Mouse (Mus musculus) intestine, postnatal 0 days (tissue): ENCODE measurements around the gene Slc20a1. TPM values are rescaled to one million over a fixed set of nuclear protein-coding genes. Genes with fewer than 3 reads are reported as not detected.

Source experiments
- ATAC-seq: fragments of 200-750 bp; cut with Nextera tagmentation; 2 replicates; pipeline ENCODE4 v1.8.0; 2017; ENCODE audit warnings: mild to moderate bottlenecking, moderate TSS enrichment, moderate library complexity
- H3K27ac ChIP-seq: fragments of 300-500 bp; sonication (generic); 2 replicates; pipeline ENCODE4 v1.5.1; 2014; ENCODE audit warnings: mild to moderate bottlenecking, low read depth, low read length, moderate library complexity
- H3K27me3 ChIP-seq: fragments of 300-500 bp; sonication (generic); replicated peaks from 2 replicates; pipeline ENCODE4 v1.6.1; 2014; ENCODE audit warnings: low read length, mixed read lengths; ENCODE audit not compliant: control insufficient read depth, insufficient read depth
- H3K36me3 ChIP-seq: fragments of 300-500 bp; sonication (generic); 2 replicates; pipeline ENCODE4 v1.6.1; 2014; ENCODE audit warnings: mild to moderate bottlenecking, moderate library complexity; ENCODE audit not compliant: control insufficient read depth, insufficient read depth
- H3K4me1 ChIP-seq: fragments of 300-500 bp; sonication (generic); replicated peaks from 2 replicates; pipeline ENCODE4 v1.6.1; 2014; ENCODE audit warnings: antibody characterized with exemption, low read length, mixed read lengths; ENCODE audit not compliant: control insufficient read depth, insufficient read depth
- H3K4me2 ChIP-seq: fragments of 300-500 bp; sonication (generic); replicated peaks from 2 replicates; pipeline ENCODE4 v1.6.1; 2014; ENCODE audit warnings: low read depth, mild to moderate bottlenecking, moderate library complexity
- H3K4me3 ChIP-seq: fragments of 300-500 bp; sonication (generic); 2 replicates; pipeline ENCODE4 v1.5.1; 2014; ENCODE audit warnings: low read depth, low read length
- H3K9ac ChIP-seq: fragments of 300-500 bp; sonication (generic); 2 replicates; pipeline ENCODE4 v1.6.1; 2014; ENCODE audit warnings: mild to moderate bottlenecking, low read depth, low read length
- H3K9me3 ChIP-seq: fragments of 300-500 bp; sonication (generic); 2 replicates; pipeline ENCODE4 v1.6.1; 2016; ENCODE audit warnings: mixed run types; ENCODE audit not compliant: control insufficient read depth
- CTCF ChIP-seq: sonication (generic); IDR thresholded peaks from 2 replicates; pipeline ENCODE4 v1.5.1; 2016; ENCODE audit warnings: low read depth, mild to moderate bottlenecking, control low read depth, antibody characterized with exemption, moderate library complexity
- WGBS: fragments of 180-500 bp; shearing (Covaris S2); extraction: QIAGEN DNeasy Blood & Tissue Kit; methylation state at CpG from one replicate; pipeline ENCODE4 v1.1.7; 2014; 5-methylcytosine and 5-hydroxymethylcytosine counted together
- polyA plus RNA-seq: library from polyadenylated mRNA; unstranded; fragments of >200 nt; fragmentation: Nextera tagmentation; extraction: Ambion mirVana; gene quantifications from 2 replicates; pipeline ENCODE4 v1.2.1, GENCODE M21; 2015

Gene Slc20a1
- polyA plus RNA-seq, 1 experiment from 2014 or later: 14.4 TPM

DNA sequence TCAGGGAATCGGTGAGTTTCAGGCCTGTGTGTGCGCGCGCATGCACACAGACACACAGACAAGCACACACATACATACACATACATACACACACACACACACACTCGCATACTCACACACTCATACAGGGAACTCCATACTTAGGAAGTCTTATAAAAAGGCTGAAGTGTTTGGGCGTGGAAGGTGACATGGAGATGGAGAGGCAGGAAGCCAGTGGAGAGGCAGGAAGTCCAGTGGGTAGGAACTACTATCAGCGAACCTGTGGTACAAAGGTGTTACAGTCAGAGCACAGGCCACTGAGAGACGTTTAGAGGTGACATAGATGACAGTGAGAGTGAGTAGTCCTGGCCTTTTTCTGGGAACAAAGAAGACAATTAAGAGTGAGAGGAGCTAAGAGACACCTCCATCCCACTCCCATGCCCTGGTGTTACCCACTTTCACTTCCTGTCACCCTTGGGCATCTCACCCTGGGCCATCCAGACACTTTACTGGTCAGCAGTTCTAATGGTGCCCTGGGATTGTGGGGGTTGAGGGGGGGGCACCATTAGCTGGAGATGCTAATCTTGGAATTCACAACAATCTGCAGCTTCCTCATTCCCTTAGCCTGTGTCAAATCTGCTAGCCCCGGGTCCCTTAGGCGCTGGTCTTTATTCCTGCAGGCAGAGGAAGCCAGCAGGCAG lies 12.8 kb upstream of the Slc20a1 start:
- Histone ChIP-seq H3K9ac (no peak overlapping the region), H3K36me3 (no peaks in the 10 kb centered on the region), H3K4me3 (no peak overlapping the region), H3K9me3 (peaks cover 4% of the 10 kb centered on the region), H3K4me2 (no peak overlapping the region), H3K27ac (no peak overlapping the region), H3K4me1 (no peaks in the 10 kb centered on the region), H3K27me3 (no peaks in the 10 kb centered on the region)
- 74% methylated on average over 10 of the region's 10 CpGs for WGBS
- no peak for TF ChIP-seq CTCF
- ATAC-seq: no peak

DNA sequence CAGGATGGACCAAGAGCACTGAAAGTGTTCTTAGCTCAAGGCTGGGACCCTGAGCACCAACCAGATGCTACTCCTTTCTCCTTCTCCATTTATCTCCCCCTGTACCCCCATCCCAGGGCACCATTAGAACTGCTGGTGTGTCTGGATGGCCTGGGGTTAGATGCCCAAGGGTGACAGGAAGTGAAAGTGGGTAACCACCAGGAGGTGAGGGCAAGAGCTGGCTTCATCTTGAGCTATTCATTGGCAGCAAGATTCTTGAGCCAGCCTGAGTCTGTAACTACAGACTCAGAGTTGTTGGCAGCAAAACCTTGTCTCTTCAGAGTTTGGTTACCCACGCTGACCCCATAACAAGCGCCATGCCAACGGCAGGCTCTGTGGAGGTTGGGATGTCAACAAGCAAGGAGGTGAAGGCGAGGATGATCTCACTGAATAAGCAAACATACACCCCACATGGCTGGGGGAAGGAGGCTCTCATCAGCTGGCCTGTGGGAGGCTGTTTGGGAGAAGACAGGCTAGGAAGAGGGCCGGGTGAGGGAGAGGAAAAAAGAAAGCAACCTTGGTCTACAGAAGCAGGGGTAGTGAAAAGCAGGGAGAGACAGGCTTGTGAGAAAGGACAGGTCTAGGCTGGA lies 12.2 kb upstream of the Slc20a1 start:
- Histone ChIP-seq H3K9me3 (peaks cover 4% of the 10 kb centered on the region), H3K4me3 (no peak overlapping the region), H3K4me1 (no peaks in the 10 kb centered on the region), H3K27me3 (no peaks in the 10 kb centered on the region), H3K27ac (no peak overlapping the region), H3K4me2 (no peak overlapping the region), H3K36me3 (no peaks in the 10 kb centered on the region), H3K9ac (no peak overlapping the region)
- no peak for TF ChIP-seq CTCF
- 60% methylated on average over 5 of the region's 5 CpGs for WGBS
- ATAC-seq: no peak

DNA sequence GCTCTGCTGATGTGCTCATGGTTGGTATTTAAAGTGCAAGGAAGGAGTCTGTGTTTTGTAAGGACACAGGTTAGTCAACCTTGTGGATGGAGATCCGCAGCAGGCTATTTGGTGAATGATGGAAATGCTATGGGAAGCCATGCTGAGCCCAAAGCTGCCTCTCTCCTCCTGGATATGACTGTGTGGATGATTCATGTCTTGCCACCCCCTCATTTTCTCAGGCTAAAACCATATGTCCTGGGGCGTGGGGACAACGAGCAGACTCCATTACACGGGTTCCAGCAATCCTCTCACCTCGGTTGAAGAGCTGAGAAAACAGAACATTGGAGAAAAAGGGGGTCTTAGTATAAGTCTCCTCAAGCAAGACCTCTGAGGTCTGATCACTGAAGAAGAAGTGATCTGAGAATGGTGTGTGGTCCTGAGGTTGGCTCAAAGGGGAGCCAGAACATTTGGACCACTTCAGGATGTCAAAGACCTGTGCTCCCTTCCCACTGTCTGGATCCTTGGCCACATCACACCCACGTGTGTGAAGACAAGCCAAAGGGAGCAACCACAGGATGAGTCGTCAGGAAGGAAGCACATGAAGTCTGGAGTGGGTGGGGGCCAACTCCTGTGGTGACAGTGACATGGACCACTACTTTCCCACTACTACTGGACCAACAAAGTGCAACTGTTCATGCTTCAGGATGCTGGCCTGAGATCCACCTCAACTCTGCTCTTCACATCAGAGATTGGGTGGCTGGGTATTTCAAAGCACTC lies 6.0 kb upstream of the Slc20a1 start:
- no peaks in the 10 kb centered on the region for H3K4me1 ChIP-seq
- H3K27ac ChIP-seq: no peak overlapping the region
- H3K4me3 ChIP-seq: no peak overlapping the region
- TF ChIP-seq CTCF: no peak
- H3K27me3 ChIP-seq: no peaks in the 10 kb centered on the region
- 87% methylated on average over 7 of the region's 7 CpGs for WGBS
- no peak overlapping the region for H3K9ac ChIP-seq
- peaks cover 4% of the 10 kb centered on the region for H3K9me3 ChIP-seq
- no peak overlapping the region for H3K4me2 ChIP-seq
- ATAC-seq: no peak
- H3K36me3 ChIP-seq: no peaks in the 10 kb centered on the region

DNA sequence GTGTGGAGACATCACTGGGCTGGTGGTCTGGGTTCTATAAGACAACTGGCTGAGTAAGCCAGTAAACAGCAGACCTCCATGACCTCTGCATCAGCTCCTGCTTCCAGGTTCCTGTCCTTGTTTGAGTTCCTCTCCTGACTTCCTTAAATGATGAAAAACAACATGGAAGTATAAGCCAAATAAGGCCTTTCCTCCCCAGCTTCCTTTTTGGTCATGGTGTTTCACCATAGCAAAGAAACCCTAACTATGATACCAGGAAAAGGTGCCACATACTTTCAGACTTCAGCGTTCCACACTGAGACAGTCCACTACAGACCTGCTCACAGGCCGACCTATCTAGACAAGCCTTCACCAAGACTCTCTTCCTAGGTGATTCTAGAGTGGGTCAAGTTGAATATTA lies 2.2 kb upstream of the Slc20a1 start:
- TF ChIP-seq CTCF: no peak
- no peak overlapping the region for H3K4me3 ChIP-seq
- H3K36me3 ChIP-seq: 0 out of 2 replicates have a peak, but pooled peaks cover 3% of the 10 kb centered on the region
- ATAC-seq: no peak
- no peak overlapping the region for H3K4me2 ChIP-seq
- no peak overlapping the region for H3K27ac ChIP-seq
- no peaks in the 10 kb centered on the region for H3K4me1 ChIP-seq
- no peaks in the 10 kb centered on the region for H3K9me3 ChIP-seq
- no peak overlapping the region for H3K9ac ChIP-seq
- H3K27me3 ChIP-seq: no peaks in the 10 kb centered on the region
- WGBS: 91% methylated on average over 2 of the region's 2 CpGs

GRCm38 (mm10) chr2:129197197-129197596 lies 1.4 kb upstream of the Slc20a1 start:
- TF ChIP-seq CTCF: no peak
- no peak overlapping the region for H3K4me3 ChIP-seq
- H3K27me3 ChIP-seq: no peaks in the 10 kb centered on the region
- no peak overlapping the region for H3K27ac ChIP-seq
- no peaks in the 10 kb centered on the region for H3K4me1 ChIP-seq
- no peak for ATAC-seq
- H3K9ac ChIP-seq: no peak overlapping the region
- 0 out of 2 replicates have a peak, but pooled peaks cover 3% of the 10 kb centered on the region for H3K36me3 ChIP-seq
- H3K9me3 ChIP-seq: no peaks in the 10 kb centered on the region
- 39% methylated on average over 5 of the region's 5 CpGs for WGBS
- H3K4me2 ChIP-seq: peak overlapping the region; percentile 92; the same call in 1 of the 2 replicates

DNA sequence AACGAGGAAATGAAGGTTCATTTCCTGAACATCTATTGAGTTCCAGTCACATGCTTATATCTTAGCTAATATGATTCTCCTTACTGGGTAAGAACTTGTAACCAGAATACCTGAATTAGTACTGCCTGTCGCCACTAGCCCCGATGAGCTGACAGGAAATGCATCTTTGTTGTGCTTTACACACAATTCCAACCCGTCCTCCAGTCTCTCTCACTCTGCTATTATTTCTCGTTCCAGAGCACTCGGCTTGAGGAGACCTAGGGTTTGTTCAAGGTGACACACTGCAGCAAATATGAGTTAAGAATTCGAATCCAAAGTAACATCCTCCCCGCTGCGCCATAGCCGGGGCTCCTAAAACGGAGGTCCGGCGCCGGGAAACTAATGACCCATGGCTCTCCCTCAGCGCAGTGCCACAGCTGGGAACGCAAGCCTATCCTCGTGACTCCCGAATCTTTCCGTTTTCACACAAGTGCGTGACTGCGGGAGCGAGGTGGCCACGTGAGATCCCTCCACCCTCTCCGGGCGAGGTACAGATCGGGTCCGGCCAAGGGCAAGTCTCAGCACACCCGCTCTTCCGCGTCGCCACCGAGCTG lies 625 bp upstream of the Slc20a1 start:
- peak; percentile 2 for ATAC-seq
- Histone ChIP-seq H3K4me1 (no peaks in the 10 kb centered on the region), H3K27ac (peak overlapping the region; percentile 82), H3K9ac (peak overlapping the region; percentile 87), H3K27me3 (no peaks in the 10 kb centered on the region), H3K9me3 (no peaks in the 10 kb centered on the region), H3K4me3 (peak overlapping the region; percentile 95), H3K36me3 (0 out of 2 replicates have a peak, but pooled peaks cover 3% of the 10 kb centered on the region), H3K4me2 (peak overlapping the region; percentile 92)
- TF ChIP-seq CTCF: 0 out of 2 replicates have a peak, but pooled peaks have one; percentile 4
- 1% methylated on average over 32 of the region's 32 CpGs for WGBS
